Mouse (Mus musculus): Measurements from ENCODE around the gene Ndufv1. TPM values are rescaled to one million over a fixed set of nuclear protein-coding genes. Genes with fewer than 3 reads are reported as not detected.
A peak's percentile ranks its signal among the peaks of the same experiment; 100 is the strongest.
"Not testable (repeated sequence)": the region's sequence is repeated elsewhere in the genome, so short reads cannot be mapped to it uniquely, and the experiment has no call there.

Ndufv1 gene
- total RNA-seq, 2 experiments from 2014 or later: 57.8 to 60.4 TPM

DNA sequence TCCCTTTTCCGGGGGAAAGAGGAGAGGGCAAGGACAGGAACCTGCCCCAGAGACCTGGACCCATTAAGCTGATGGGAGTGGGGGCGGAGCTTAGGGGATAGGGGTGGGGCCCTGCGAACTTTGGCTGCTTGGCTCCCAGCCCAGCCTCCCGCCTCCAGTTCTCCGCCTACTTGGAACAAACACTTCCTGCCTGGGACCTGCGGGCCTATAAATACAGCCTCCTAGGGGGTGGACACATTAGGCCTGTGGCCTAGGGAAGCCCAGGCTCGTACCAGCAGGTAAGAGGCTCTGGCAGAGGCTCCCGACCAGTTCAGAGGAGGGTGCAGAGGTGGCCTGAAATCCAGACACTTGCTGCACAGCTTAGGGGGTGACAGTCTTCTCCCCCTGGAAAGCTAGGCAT, 26.3 kb downstream of the Ndufv1 start, which contains the start of gene Acy3:
Acy3 (plus strand) TSS at position 237 of the 400 bp plus-strand sequence.
- ATAC-seq (replicated peaks; ENCODE audit: low FRiP score, poor library complexity, severe bottlenecking): no peak

DNA sequence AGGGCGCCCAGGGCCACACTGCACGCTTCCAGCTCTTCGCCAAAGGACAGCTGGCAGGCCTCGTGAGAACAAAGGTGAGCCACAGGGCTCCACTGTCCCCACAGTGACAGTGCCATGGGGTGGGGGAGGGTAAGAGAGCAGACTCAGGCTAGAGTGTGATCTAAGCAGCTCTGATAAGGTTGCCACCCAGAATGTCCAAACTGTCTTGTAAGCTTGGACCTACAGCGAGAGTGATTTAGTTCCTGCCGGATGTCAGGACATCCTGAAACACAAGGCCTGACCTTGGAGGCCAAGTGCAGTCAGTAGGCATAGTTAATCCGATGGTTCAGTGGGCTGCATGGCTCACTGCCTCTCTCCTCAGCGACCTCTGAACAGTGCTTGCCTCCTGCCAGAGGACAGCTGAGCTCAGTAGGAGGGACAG, 27.3 kb downstream of the Ndufv1 start:
- ATAC-seq (replicated peaks; ENCODE audit: low FRiP score, poor library complexity, severe bottlenecking): no peak

DNA sequence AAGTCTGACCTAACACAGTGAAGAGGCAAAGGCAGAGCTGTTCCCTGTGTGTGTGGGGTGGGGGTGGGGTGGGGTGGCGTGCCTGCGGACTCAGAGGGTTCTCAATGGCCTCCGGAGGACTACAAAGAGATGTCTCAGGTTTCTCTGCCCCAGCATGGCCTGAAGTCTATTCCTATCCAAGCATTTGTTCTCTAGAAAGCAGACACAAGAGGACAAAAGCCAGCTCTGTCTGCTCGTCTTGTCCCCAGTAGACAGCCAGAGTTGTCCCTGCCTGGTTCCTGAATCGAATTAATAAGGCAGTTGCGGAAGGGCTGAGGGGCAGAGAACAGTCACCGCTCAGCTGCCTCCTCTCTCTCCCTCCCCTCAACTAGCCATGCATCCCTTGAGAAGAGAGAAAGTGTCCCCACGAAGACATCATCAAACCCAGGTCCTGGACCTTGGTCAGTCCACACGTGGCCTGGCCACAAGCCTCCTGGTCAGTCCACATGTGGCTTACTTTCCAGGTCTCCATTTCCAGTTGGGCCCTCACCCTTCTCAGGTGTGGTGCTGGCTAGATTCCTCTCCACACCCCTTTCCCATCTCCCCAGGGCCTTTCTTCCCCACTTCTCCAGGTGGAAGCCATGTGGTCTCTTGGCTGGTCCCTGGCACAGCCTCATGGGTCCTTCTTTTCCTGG, 28.9 kb downstream of the Ndufv1 start:
- ATAC-seq (replicated peaks; ENCODE audit: low FRiP score, poor library complexity, severe bottlenecking): no peak

- ATAC-seq (replicated peaks; ENCODE audit: low FRiP score, poor library complexity, severe bottlenecking): no peak
Observed at GRCm38 (mm10) chr19:3980917-3981316, 31.7 kb downstream of the Ndufv1 start.

GRCm38 (mm10) chr19:3980309-3980708, 32.3 kb downstream of the Ndufv1 start:
- peak; percentile 64 for ATAC-seq (replicated peaks; ENCODE audit: low FRiP score, poor library complexity, severe bottlenecking)

- ATAC-seq (replicated peaks; ENCODE audit: low FRiP score, poor library complexity, severe bottlenecking): no peak
Observed at GRCm38 (mm10) chr19:3975866-3976265, 36.7 kb downstream of the Ndufv1 start.

DNA sequence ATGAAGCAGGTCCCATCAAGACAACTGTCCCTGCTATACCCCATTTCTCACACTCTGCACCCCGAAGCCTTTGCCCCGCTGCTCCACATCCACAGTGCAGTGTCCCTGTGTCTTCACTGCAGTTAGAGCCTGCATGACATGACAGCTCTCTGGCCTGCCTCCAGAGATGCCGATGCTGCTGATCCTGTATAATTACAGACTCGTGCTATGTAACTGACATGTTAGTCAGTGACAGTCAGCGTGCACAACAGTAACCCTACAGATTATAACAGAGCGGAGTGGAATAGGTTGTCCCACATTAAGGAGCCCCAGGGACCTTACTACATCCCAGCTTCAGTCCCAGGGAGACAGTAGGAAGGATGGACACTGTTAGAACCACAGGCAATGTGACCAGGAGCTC, 38.0 kb downstream of the Ndufv1 start:
- ATAC-seq (replicated peaks; ENCODE audit: low FRiP score, poor library complexity, severe bottlenecking): not testable (repeated sequence)

DNA sequence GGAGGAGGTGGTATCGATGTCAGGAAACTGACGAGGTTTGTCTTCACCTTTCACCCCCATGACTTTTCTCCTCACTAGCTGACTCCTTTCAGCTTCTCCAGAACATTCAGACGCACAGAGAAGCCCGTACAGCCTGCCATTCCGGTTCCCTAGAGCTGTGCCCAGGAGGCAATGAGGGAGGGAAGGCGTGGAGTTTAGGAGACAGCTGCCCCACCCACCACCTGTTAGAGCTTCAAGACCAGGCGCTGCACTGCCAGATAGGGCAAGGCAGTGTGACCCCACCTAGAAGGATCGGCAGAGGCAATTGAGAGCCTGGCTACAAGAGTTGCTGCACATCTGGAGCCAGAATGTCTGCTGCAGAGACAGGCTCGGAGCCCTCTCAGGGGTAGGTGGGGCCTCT, 40.4 kb downstream of the Ndufv1 start, which contains the start of gene Aldh3b2:
Aldh3b2 (plus strand) TSS at position 100 of the 400 bp plus-strand sequence.
- ATAC-seq (replicated peaks; ENCODE audit: low FRiP score, poor library complexity, severe bottlenecking): peak; percentile 87

- no peak for ATAC-seq (replicated peaks; ENCODE audit: low FRiP score, poor library complexity, severe bottlenecking)
Observed at GRCm38 (mm10) chr19:3967258-3967657, 45.3 kb downstream of the Ndufv1 start.

DNA sequence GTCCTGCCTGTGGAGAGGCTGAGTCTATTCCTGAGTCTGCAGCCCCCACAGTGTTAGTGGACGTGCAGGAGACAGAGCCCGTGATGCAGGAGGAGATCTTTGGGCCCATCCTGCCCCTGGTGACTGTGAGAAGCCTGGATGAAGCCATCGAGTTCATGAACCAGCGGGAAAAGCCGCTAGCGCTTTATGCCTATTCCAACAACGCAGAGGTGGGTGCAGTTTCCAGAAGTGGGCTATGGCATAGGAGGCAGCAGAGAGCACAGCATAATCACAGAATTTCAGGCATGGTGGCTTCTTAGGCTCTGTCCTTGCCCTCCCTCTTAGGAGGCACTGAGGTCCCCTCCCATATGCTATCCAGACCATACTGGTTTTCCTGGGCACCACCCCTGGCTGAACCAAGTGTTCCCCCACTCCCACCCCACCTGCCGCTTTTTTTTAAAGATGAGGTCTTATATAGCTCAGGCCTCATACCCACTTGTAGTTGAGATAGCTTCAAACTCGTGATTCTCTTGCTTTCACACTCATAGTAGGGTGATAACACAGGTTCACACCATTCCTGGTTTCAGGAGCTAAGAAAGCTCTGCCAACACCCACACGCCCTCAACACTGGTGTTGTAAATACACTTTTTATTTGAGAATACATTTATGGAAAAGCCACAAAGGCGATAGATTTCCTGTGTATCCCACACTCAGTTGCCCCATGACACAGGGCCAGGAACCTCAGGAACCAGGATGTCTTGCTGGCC, 46.1 kb downstream of the Ndufv1 start:
- ATAC-seq (replicated peaks; ENCODE audit: low FRiP score, poor library complexity, severe bottlenecking): no peak

DNA sequence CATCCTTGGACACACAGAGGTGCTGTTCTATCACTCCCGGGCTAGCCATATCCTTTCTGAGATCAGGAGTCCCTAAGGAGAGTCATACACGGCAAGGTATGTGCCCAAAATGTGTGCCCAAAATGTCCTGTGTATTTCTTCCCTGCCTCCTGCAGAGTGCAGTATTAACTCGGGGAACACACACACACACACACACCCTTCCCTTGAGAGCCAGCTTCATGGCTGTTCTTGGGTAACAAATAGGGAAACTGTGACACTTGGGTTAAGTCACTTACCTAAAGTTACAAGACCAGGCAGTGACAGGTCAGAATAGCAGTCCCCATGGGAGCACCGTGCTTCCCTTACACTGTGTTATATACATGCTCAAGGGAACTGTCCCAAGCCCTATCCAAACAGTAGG, 48.6 kb downstream of the Ndufv1 start:
- ATAC-seq (replicated peaks; ENCODE audit: low FRiP score, poor library complexity, severe bottlenecking): no peak

DNA sequence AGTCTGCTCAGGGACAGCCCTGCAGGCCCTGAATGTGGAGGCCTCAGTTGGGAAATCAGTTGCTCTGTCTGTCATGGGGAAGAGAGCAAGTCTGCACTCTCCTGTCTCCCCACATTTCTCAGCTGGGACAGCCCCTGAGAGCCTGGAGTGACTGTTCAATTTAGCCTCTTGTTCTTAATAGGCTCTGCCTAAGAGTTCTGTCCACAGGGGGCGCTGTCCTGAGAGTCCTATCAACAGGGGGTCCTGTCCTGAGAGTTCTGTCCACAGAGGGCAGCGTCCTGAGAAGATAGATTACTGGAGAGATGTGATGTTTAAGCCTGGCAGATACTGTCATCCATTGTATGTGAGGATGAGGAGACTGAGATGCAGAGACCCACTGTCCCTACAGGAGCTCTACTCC, 50.1 kb downstream of the Ndufv1 start:
- no peak for ATAC-seq (replicated peaks; ENCODE audit: low FRiP score, poor library complexity, severe bottlenecking)

DNA sequence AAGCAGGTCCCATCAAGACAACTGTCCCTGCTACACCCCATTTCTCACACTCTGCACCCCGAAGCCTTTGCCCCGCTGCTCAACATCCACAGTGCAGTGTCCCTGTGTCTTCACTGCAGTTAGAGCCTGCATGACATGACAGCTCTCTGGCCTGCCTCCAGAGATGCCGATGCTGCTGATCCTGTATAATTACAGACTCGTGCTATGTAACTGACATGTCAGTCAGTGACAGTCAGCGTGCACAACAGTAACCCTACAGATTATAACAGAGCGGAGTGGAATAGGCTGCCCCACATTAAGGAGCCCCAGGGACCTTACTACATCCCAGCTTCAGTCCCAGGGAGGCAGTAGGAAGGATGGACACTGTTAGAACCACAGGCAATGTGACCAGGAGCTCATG, 50.8 kb downstream of the Ndufv1 start:
- not testable (repeated sequence) for ATAC-seq (replicated peaks; ENCODE audit: low FRiP score, poor library complexity, severe bottlenecking)

DNA sequence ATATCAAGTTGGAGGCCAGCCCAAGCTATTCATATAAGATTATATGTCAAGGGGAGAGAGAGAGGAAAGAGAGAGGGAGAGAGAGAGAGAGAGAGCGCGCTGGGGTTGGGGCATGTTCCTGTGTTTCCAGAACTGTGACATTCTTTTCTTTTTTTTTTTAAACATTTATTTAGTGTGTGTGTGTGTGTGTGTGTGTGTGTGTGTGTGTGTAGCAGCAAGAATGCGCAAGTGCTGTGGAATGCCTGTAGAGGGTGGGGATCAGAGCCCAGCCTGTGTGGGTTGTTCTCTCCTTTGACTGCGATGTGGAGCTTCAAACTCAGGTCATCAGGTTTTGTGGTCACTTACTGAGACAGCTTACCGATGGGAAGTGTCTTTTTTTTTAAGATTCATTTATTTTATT, 52.4 kb downstream of the Ndufv1 start:
- ATAC-seq (replicated peaks; ENCODE audit: low FRiP score, poor library complexity, severe bottlenecking): no peak

DNA sequence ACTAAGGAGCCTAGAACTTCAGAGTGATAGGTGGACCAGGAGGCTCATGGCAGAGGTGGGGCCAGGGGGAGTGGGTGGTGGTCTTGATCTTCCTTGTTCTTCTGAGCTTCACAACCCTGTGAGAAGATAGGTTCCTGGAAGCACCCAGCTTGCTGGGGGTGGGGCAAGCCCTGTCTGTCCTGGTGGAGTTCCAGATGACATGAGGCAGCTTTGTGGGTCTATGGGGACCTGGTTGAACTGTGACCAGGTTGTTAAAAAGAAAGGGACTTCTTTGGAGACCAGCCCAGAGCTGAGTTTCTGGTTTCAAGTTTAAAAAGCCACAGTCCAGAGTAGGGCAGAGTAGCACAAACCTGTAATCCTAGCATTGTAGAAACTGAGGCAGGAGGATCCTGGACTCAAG, 53.6 kb downstream of the Ndufv1 start:
- ATAC-seq (replicated peaks; ENCODE audit: low FRiP score, poor library complexity, severe bottlenecking): no peak

DNA sequence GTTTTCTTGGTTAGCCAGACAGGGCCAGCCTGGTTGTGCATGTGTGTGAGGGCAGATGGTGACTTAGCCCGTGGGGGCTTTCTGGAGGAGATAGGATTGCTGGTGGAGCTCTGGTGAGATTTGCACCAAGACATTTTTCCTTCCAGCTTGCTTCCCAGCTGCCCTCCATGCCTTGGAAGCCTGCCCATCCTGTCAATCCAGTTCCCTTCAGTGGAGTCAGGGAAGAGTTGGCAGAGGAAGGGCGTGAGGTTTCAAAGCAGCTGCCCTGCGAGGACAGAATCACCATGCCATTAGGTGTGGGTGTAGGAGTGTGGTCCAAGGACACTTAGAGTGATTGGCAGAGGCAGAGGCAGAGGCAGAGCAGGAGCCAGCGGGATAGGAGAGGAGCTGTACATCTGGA, 54.1 kb downstream of the Ndufv1 start, which contains the start of gene Aldh3b3:
Aldh3b3 (plus strand) TSS at position 176 of the 400 bp plus-strand sequence.
- ATAC-seq (replicated peaks; ENCODE audit: low FRiP score, poor library complexity, severe bottlenecking): no peak

Other genes starting within 250 kb of the Ndufv1 start
Only the 30 nearest of the 32 such genes appear.
- gene Chka, start 161.0 kb downstream of the Ndufv1 start, total RNA-seq (2015; ENCODE audit: low replicate concordance): 6.1 and 9.4 TPM in 2 replicates
- 6.2 and 7.4 TPM in 2 replicates for gene Chka, start 161.0 kb downstream of the Ndufv1 start, total RNA-seq (2017; ENCODE audit: low replicate concordance)
- 41.2 and 46.3 TPM in 2 replicates for gene Tcirg1, start 105.7 kb downstream of the Ndufv1 start, total RNA-seq (2015; ENCODE audit: low replicate concordance)
- 22.2 and 37.2 TPM in 2 replicates for gene Tcirg1, start 105.7 kb downstream of the Ndufv1 start, total RNA-seq (2017; ENCODE audit: low replicate concordance)
- gene Ndufs8, start 100.0 kb downstream of the Ndufv1 start, total RNA-seq (2015; ENCODE audit: low replicate concordance): 55.8 and 64.4 TPM in 2 replicates
- gene Ndufs8, start 100.0 kb downstream of the Ndufv1 start, total RNA-seq (2017; ENCODE audit: low replicate concordance): 11.0 and 14.0 TPM in 2 replicates
- gene Aldh3b1, start 83.0 kb downstream of the Ndufv1 start, total RNA-seq (2015; ENCODE audit: low replicate concordance): 4.4 and 10.6 TPM in 2 replicates
- 10.9 and 18.4 TPM in 2 replicates for gene Aldh3b1, start 83.0 kb downstream of the Ndufv1 start, total RNA-seq (2017; ENCODE audit: low replicate concordance)
- gene Unc93b1, start 77.6 kb downstream of the Ndufv1 start, total RNA-seq (2015; ENCODE audit: low replicate concordance): 25.1 and 47.1 TPM in 2 replicates
- gene Unc93b1, start 77.6 kb downstream of the Ndufv1 start, total RNA-seq (2017; ENCODE audit: low replicate concordance): 34.2 and 50.3 TPM in 2 replicates
- 1.7 TPM in 1 of 2 replicates, not detected in the other for gene Aldh3b3, start 54.2 kb downstream of the Ndufv1 start, total RNA-seq (2015; ENCODE audit: low replicate concordance)
- 4.9 TPM in 1 of 2 replicates, not detected in the other for gene Aldh3b3, start 54.2 kb downstream of the Ndufv1 start, total RNA-seq (2017; ENCODE audit: low replicate concordance)
- 0.63 TPM in 1 of 2 replicates, not detected in the other for gene Aldh3b2, start 40.5 kb downstream of the Ndufv1 start, total RNA-seq (2015; ENCODE audit: low replicate concordance)
- 1.8 and 1.9 TPM in 2 replicates for gene Aldh3b2, start 40.5 kb downstream of the Ndufv1 start, total RNA-seq (2017; ENCODE audit: low replicate concordance)
- gene Acy3, start 26.2 kb downstream of the Ndufv1 start, total RNA-seq (2015; ENCODE audit: low replicate concordance): 1.5 TPM in 1 of 2 replicates, not detected in the other
- gene Acy3, start 26.2 kb downstream of the Ndufv1 start, total RNA-seq (2017; ENCODE audit: low replicate concordance): 0.56 TPM in 1 of 2 replicates, not detected in the other
- not detected in 2 replicates for gene Tbx10, start 20.1 kb downstream of the Ndufv1 start, total RNA-seq (2015; ENCODE audit: low replicate concordance)
- gene Tbx10, start 20.1 kb downstream of the Ndufv1 start, total RNA-seq (2017; ENCODE audit: low replicate concordance): not detected in 2 replicates
- 2.7 TPM in 1 of 2 replicates, not detected in the other for gene Nudt8, start 12.2 kb downstream of the Ndufv1 start, total RNA-seq (2015; ENCODE audit: low replicate concordance)
- 2.4 and 2.5 TPM in 2 replicates for gene Nudt8, start 12.2 kb downstream of the Ndufv1 start, total RNA-seq (2017; ENCODE audit: low replicate concordance)
- gene Gm49405, start 12.2 kb downstream of the Ndufv1 start, total RNA-seq (2015; ENCODE audit: low replicate concordance): 0.58 TPM in 1 of 2 replicates, not detected in the other
- 0.42 TPM in 1 of 2 replicates, not detected in the other for gene Gm49405, start 12.2 kb downstream of the Ndufv1 start, total RNA-seq (2017; ENCODE audit: low replicate concordance)
- gene Doc2g, start 9.5 kb downstream of the Ndufv1 start, total RNA-seq (2015; ENCODE audit: low replicate concordance): 0.38 TPM in 1 of 2 replicates, not detected in the other
- not detected in 2 replicates for gene Doc2g, start 9.5 kb downstream of the Ndufv1 start, total RNA-seq (2017; ENCODE audit: low replicate concordance)
- gene Gstp1, start 25.2 kb upstream of the Ndufv1 start, total RNA-seq (2015; ENCODE audit: low replicate concordance): 79.2 and 134 TPM in 2 replicates
- 15.5 and 40.6 TPM in 2 replicates for gene Gstp1, start 25.2 kb upstream of the Ndufv1 start, total RNA-seq (2017; ENCODE audit: low replicate concordance)
- not detected in 2 replicates for gene Gstp2, start 33.2 kb upstream of the Ndufv1 start, total RNA-seq (2015; ENCODE audit: low replicate concordance)
- 1.4 and 2.1 TPM in 2 replicates for gene Gstp2, start 33.2 kb upstream of the Ndufv1 start, total RNA-seq (2017; ENCODE audit: low replicate concordance)
- gene Gstp3, start 46.8 kb upstream of the Ndufv1 start, total RNA-seq (2015; ENCODE audit: low replicate concordance): 4.2 and 30.2 TPM in 2 replicates
- 8.4 and 11.1 TPM in 2 replicates for gene Gstp3, start 46.8 kb upstream of the Ndufv1 start, total RNA-seq (2017; ENCODE audit: low replicate concordance)
- not detected in 2 replicates for gene Cabp2, start 68.8 kb upstream of the Ndufv1 start, total RNA-seq (2015; ENCODE audit: low replicate concordance)
- gene Cabp2, start 68.8 kb upstream of the Ndufv1 start, total RNA-seq (2017; ENCODE audit: low replicate concordance): not detected in 2 replicates
- 51.9 and 92.4 TPM in 2 replicates for gene Cdk2ap2, start 84.4 kb upstream of the Ndufv1 start, total RNA-seq (2015; ENCODE audit: low replicate concordance)
- gene Cdk2ap2, start 84.4 kb upstream of the Ndufv1 start, total RNA-seq (2017; ENCODE audit: low replicate concordance): 11.8 and 18.7 TPM in 2 replicates
- 20.1 and 32.7 TPM in 2 replicates for gene Pitpnm1, start 87.2 kb upstream of the Ndufv1 start, total RNA-seq (2015; ENCODE audit: low replicate concordance)
- gene Pitpnm1, start 87.2 kb upstream of the Ndufv1 start, total RNA-seq (2017; ENCODE audit: low replicate concordance): 17.0 and 19.7 TPM in 2 replicates
- 35.7 and 52.1 TPM in 2 replicates for gene Aip, start 113.1 kb upstream of the Ndufv1 start, total RNA-seq (2015; ENCODE audit: low replicate concordance)
- gene Aip, start 113.1 kb upstream of the Ndufv1 start, total RNA-seq (2017; ENCODE audit: low replicate concordance): 20.9 and 49.9 TPM in 2 replicates
- not detected in 2 replicates for gene Gpr152, start 127.0 kb upstream of the Ndufv1 start, total RNA-seq (2015; ENCODE audit: low replicate concordance)
- not detected in 2 replicates for gene Gpr152, start 127.0 kb upstream of the Ndufv1 start, total RNA-seq (2017; ENCODE audit: low replicate concordance)
- gene Cabp4, start 131.2 kb upstream of the Ndufv1 start, total RNA-seq (2015; ENCODE audit: low replicate concordance): not detected in 2 replicates
- 0.43 TPM in 1 of 2 replicates, not detected in the other for gene Cabp4, start 131.2 kb upstream of the Ndufv1 start, total RNA-seq (2017; ENCODE audit: low replicate concordance)
- gene Coro1b, start 135.8 kb upstream of the Ndufv1 start, total RNA-seq (2015; ENCODE audit: low replicate concordance): 55.8 and 69.6 TPM in 2 replicates
- gene Coro1b, start 135.8 kb upstream of the Ndufv1 start, total RNA-seq (2017; ENCODE audit: low replicate concordance): 19.1 and 22.6 TPM in 2 replicates
- 22.9 and 36.6 TPM in 2 replicates for gene Ptprcap, start 140.8 kb upstream of the Ndufv1 start, total RNA-seq (2015; ENCODE audit: low replicate concordance)
- gene Ptprcap, start 140.8 kb upstream of the Ndufv1 start, total RNA-seq (2017; ENCODE audit: low replicate concordance): 7.7 and 8.3 TPM in 2 replicates
- gene Rps6kb2, start 150.5 kb upstream of the Ndufv1 start, total RNA-seq (2015; ENCODE audit: low replicate concordance): 7.1 and 25.3 TPM in 2 replicates
- gene Rps6kb2, start 150.5 kb upstream of the Ndufv1 start, total RNA-seq (2017; ENCODE audit: low replicate concordance): 23.9 and 27.2 TPM in 2 replicates
- 0.84 and 6.5 TPM in 2 replicates for gene Carns1, start 162.7 kb upstream of the Ndufv1 start, total RNA-seq (2015; ENCODE audit: low replicate concordance)
- gene Carns1, start 162.7 kb upstream of the Ndufv1 start, total RNA-seq (2017; ENCODE audit: low replicate concordance): 0.60 and 0.70 TPM in 2 replicates
- gene Tbc1d10c, start 178.5 kb upstream of the Ndufv1 start, total RNA-seq (2015; ENCODE audit: low replicate concordance): 8.8 and 25.7 TPM in 2 replicates
- gene Tbc1d10c, start 178.5 kb upstream of the Ndufv1 start, total RNA-seq (2017; ENCODE audit: low replicate concordance): 5.8 and 11.3 TPM in 2 replicates
- gene Ppp1ca, start 179.3 kb upstream of the Ndufv1 start, total RNA-seq (2015; ENCODE audit: low replicate concordance): 100 and 139 TPM in 2 replicates
- gene Ppp1ca, start 179.3 kb upstream of the Ndufv1 start, total RNA-seq (2017; ENCODE audit: low replicate concordance): 131 and 151 TPM in 2 replicates
- 12.7 and 23.2 TPM in 2 replicates for gene Rad9a, start 188.9 kb upstream of the Ndufv1 start, total RNA-seq (2015; ENCODE audit: low replicate concordance)
- gene Rad9a, start 188.9 kb upstream of the Ndufv1 start, total RNA-seq (2017; ENCODE audit: low replicate concordance): 9.1 and 15.7 TPM in 2 replicates
- 0.38 TPM in 1 of 2 replicates, not detected in the other for gene Clcf1, start 201.4 kb upstream of the Ndufv1 start, total RNA-seq (2015; ENCODE audit: low replicate concordance)
- not detected in 2 replicates for gene Clcf1, start 201.4 kb upstream of the Ndufv1 start, total RNA-seq (2017; ENCODE audit: low replicate concordance)
- not detected in 2 replicates for gene AC109138.7, start 201.6 kb upstream of the Ndufv1 start, total RNA-seq (2015; ENCODE audit: low replicate concordance)
- gene AC109138.7, start 201.6 kb upstream of the Ndufv1 start, total RNA-seq (2017; ENCODE audit: low replicate concordance): not detected in 2 replicates

Data from erythroblast, adult 5-6 weeks (primary cell).